Mouse (Mus musculus) heart, postnatal 0 days (tissue): ENCODE measurements around the gene Sarm1.

ENCODE experiments used
- CTCF ChIP-seq: IDR thresholded peaks from 2 replicates; pipeline ENCODE4 v1.5.1; 2016; ENCODE audit warnings: antibody characterized with exemption, control low read depth, low read depth
- EP300 ChIP-seq: IDR thresholded peaks from 2 replicates; pipeline ENCODE4 v1.6.1; 2016; ENCODE audit warnings: antibody characterized with exemption, low read depth

DNA sequence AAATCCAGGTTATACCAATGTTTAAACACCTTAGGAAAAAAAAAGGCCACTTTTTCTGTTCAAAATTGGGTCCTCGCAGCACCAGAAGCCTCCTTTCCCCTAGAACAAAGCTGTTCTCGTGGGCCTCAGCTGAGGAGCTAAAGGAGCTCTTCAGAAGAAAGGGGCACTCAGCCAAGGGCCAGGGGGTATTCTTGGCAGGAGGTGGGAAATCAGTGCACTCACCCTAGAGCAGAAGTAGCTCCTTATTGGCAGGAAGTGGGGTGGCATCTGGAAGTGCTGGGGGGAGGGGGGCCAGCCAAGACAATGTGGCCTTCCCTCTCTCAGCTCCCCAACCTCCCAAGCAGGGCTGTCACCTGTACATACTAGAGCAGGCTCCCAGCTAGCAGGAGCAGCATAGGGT lies 27.3 kb upstream of the Sarm1 start:
- no peak for TF ChIP-seq CTCF
- TF ChIP-seq EP300, result no peak
